Mouse (Mus musculus): ENCODE data around the gene Rai2.

GRCm38 (mm10) chrX:161689336-161689735 lies 27.5 kb upstream of the Rai2 start:
- TF ChIP-seq CTCF (IDR thresholded peaks at IDR 0.05; ENCODE audit: low read depth) (no peak), EP300 (IDR thresholded peaks at IDR 0.05; ENCODE audit: low read depth) (no peak)

Data from heart, postnatal 0 days (tissue).